Mouse (Mus musculus) CH12.LX (cell line): Measurements from ENCODE around the gene Naa38. TPM values are rescaled to one million over a fixed set of nuclear protein-coding genes. Genes with fewer than 3 reads are reported as not detected.

Source experiments
- DNase-seq: peaks from one replicate; pipeline ENCODE4 v3.0.0-alpha.2; 2013; ENCODE audit errors: extremely low read depth
- H3K27ac ChIP-seq: 2 replicates; pipeline ENCODE4 v1.5.1; 2012; ENCODE audit warnings: low read depth, mild to moderate bottlenecking, control low read depth, moderate library complexity; ENCODE audit not compliant: insufficient read depth
- H3K27me3 ChIP-seq: replicated peaks from 2 replicates; pipeline ENCODE3; 2012; ENCODE audit warnings: inconsistent platforms
- H3K36me3 ChIP-seq, 2 experiments: replicated peaks in 1 of 2; 2 replicates each; pipeline versions ENCODE3 to v1.6.1; 2012; ENCODE audit warnings: inconsistent platforms in 1 of 2, low read length in 1 of 2, mild to moderate bottlenecking in 1 of 2, mixed read lengths in 1 of 2, moderate library complexity in 1 of 2; ENCODE audit not compliant: control insufficient read depth in 1 of 2, insufficient read depth in 1 of 2
- H3K4me1 ChIP-seq, 2 experiments: 2 replicates each; pipeline ENCODE4 v1.6.1; 2012; ENCODE audit warnings: inconsistent platforms in 1 of 2, moderate library complexity in 1 of 2; ENCODE audit not compliant: insufficient read depth in 2 of 2, control insufficient read depth in 1 of 2
- H3K4me2 ChIP-seq: 2 replicates; pipeline ENCODE4 v1.6.1; 2012; ENCODE audit warnings: low read depth, mild to moderate bottlenecking, control low read depth; ENCODE audit not compliant: poor library complexity, insufficient read depth, severe bottlenecking
- H3K4me3 ChIP-seq, 3 experiments: fragments of 150-350 bp in 1 of 3; sonication (generic) in 1 of 3; replicated peaks in 1 of 3; 2 replicates each; pipeline versions ENCODE3 to v1.5.1; 2011 to 2012; ENCODE audit warnings: low read depth in 2 of 3, low read length in 2 of 3, mild to moderate bottlenecking in 2 of 3, moderate library complexity in 2 of 3, control low read depth in 1 of 3, improper control_type of control experiment in 1 of 3, inconsistent platforms in 1 of 3, mixed read lengths in 1 of 3; ENCODE audit not compliant: poor library complexity in 1 of 3
- H3K79me2 ChIP-seq: replicated peaks from 2 replicates; pipeline ENCODE4 v1.6.1; 2012; ENCODE audit warnings: mild to moderate bottlenecking, moderate library complexity; ENCODE audit not compliant: control insufficient read depth, poor library complexity, insufficient read depth, severe bottlenecking; ENCODE audit errors: extremely low read depth
- H3K9ac ChIP-seq: 2 replicates; pipeline ENCODE4 v1.6.1; 2012; ENCODE audit warnings: low read depth, mild to moderate bottlenecking, control low read depth, moderate library complexity; ENCODE audit not compliant: insufficient read depth
- H3K9me3 ChIP-seq: replicated peaks from 2 replicates; pipeline ENCODE3; 2012; ENCODE audit warnings: low read length, inconsistent platforms, mixed read lengths
- BHLHE40 ChIP-seq: IDR thresholded peaks from 2 replicates; pipeline ENCODE4 v1.6.1; 2011; ENCODE audit warnings: mild to moderate bottlenecking, low read depth, low read length, improper control_type of control experiment
- CHD2 ChIP-seq: IDR thresholded peaks from 2 replicates; pipeline ENCODE4 v1.6.1; 2011; ENCODE audit warnings: low read length, improper control_type of control experiment
- CTCF ChIP-seq, 2 experiments: IDR thresholded peaks in 1 of 2; conservative IDR thresholded peaks in 1 of 2; 2 replicates each; pipeline ENCODE4 v1.5.1; 2011 to 2012; ENCODE audit warnings: low read depth in 2 of 2, low read length in 2 of 2, improper control_type of control experiment in 1 of 2, inconsistent platforms in 1 of 2, mild to moderate bottlenecking in 1 of 2, moderate library complexity in 1 of 2
- ELF1 ChIP-seq: IDR thresholded peaks from 2 replicates; pipeline ENCODE4 v1.6.1; 2014; ENCODE audit warnings: low read depth, mild to moderate bottlenecking, inconsistent platforms, low read length, improper control_type of control experiment
- EP300 ChIP-seq: IDR thresholded peaks from 2 replicates; pipeline ENCODE4 v1.6.1; 2011; ENCODE audit warnings: low read length, improper control_type of control experiment
- GABPA ChIP-seq: IDR thresholded peaks from 2 replicates; pipeline ENCODE4 v1.6.1; 2012; ENCODE audit warnings: low read depth, low read length, improper control_type of control experiment, inconsistent platforms; ENCODE audit not compliant: insufficient replicate concordance
- JUN ChIP-seq: IDR thresholded peaks from 2 replicates; pipeline ENCODE4 v1.6.1; 2011; ENCODE audit warnings: low read depth, mild to moderate bottlenecking, low read length, improper control_type of control experiment, moderate library complexity; ENCODE audit not compliant: insufficient read depth
- KAT2A ChIP-seq: IDR thresholded peaks from 2 replicates; pipeline ENCODE4 v1.6.1; 2012; ENCODE audit warnings: low read length, improper control_type of control experiment, inconsistent platforms; ENCODE audit not compliant: insufficient replicate concordance
- MAZ ChIP-seq: IDR thresholded peaks from 2 replicates; pipeline ENCODE4 v1.6.1; 2012; ENCODE audit warnings: low read depth, mild to moderate bottlenecking, inconsistent platforms, low read length, improper control_type of control experiment, moderate library complexity
- MYC ChIP-seq: IDR thresholded peaks from 2 replicates; pipeline ENCODE4 v1.6.1; 2011; ENCODE audit warnings: low read depth, mild to moderate bottlenecking, improper control_type of control experiment, low read length
- NELFE ChIP-seq: IDR thresholded peaks from 2 replicates; pipeline ENCODE4 v1.6.1; 2011; ENCODE audit warnings: low read depth, low read length, improper control_type of control experiment
- NRF1 ChIP-seq: IDR thresholded peaks from 2 replicates; pipeline ENCODE4 v1.6.1; 2014; ENCODE audit warnings: low read depth, mild to moderate bottlenecking, inconsistent platforms, low read length, improper control_type of control experiment, moderate library complexity
- PAX5 ChIP-seq: IDR thresholded peaks from 2 replicates; pipeline ENCODE4 v1.6.1; 2012; ENCODE audit warnings: low read length, inconsistent platforms, mixed read lengths
- RAD21 ChIP-seq: IDR thresholded peaks from 2 replicates; pipeline ENCODE4 v1.6.1; 2011; ENCODE audit warnings: low read depth, mild to moderate bottlenecking, low read length, improper control_type of control experiment, moderate library complexity
- SIN3A ChIP-seq: IDR thresholded peaks from 2 replicates; pipeline ENCODE4 v1.6.1; 2012; ENCODE audit warnings: low read length, improper control_type of control experiment, inconsistent platforms
- SMC3 ChIP-seq: IDR thresholded peaks from 2 replicates; pipeline ENCODE4 v1.6.1; 2011; ENCODE audit warnings: low read depth, low read length, improper control_type of control experiment
- TBP ChIP-seq: conservative IDR thresholded peaks from 2 replicates; pipeline ENCODE4 v1.6.1; 2011; ENCODE audit warnings: low read depth, low read length, improper control_type of control experiment
- UBTF ChIP-seq: IDR thresholded peaks from 2 replicates; pipeline ENCODE4 v1.6.1; 2012; ENCODE audit warnings: low read depth, mild to moderate bottlenecking, inconsistent platforms, low read length, improper control_type of control experiment, moderate library complexity
- ZC3H11A ChIP-seq: IDR thresholded peaks from 2 replicates; pipeline ENCODE4 v1.6.1; 2012; ENCODE audit warnings: low read depth, mild to moderate bottlenecking, inconsistent platforms, low read length, improper control_type of control experiment
- ZKSCAN1 ChIP-seq: IDR thresholded peaks from 2 replicates; pipeline ENCODE4 v1.6.1; 2012; ENCODE audit warnings: low read depth, inconsistent platforms, low read length, improper control_type of control experiment, borderline replicate concordance
- ZNF384 ChIP-seq: IDR thresholded peaks from 2 replicates; pipeline ENCODE4 v1.6.1; 2012; ENCODE audit warnings: low read depth, low read length, improper control_type of control experiment, inconsistent platforms
- dilution Hi-C: fragments of 300-500 bp; cut with MboI; formaldehyde crosslinking; loops from 2 replicates; pipeline ENCODE4 v1.14.3; 2020; ENCODE audit warnings: low sequenced_read_pairs; ENCODE audit not compliant: extremely low pct_unique_long_range_greater_than_20kb, extremely low pct_ligation_motif_present
- in situ Hi-C: fragments of 300-500 bp; cut with MboI; formaldehyde crosslinking; loops from 3 replicates; pipeline ENCODE4 v1.14.3; 2019; ENCODE audit warnings: low sequenced_read_pairs, low pct_ligation_motif_present, low pct_unique_long_range_greater_than_20kb, mixed read lengths
- polyA plus RNA-seq: library from polyadenylated mRNA; unstranded; fragments of >175 nt; gene quantifications from 2 replicates; pipeline ENCODE4 v1.2.1, GENCODE M21; 2012; ENCODE audit warnings: low read depth; ENCODE audit not compliant: insufficient read length
- total RNA-seq, 2 experiments: library from RNA; depleted of rRNA; stranded (reverse); fragments of 300-350 nt in 1 of 2; fragments of >200 nt in 1 of 2; gene quantifications; 2 replicates each; pipeline ENCODE4 v1.2.3; 2012 to 2014

The Naa38 gene
- total and polyA plus RNA-seq, 3 experiments, result 153 to 201 (median 193) TPM

DNA sequence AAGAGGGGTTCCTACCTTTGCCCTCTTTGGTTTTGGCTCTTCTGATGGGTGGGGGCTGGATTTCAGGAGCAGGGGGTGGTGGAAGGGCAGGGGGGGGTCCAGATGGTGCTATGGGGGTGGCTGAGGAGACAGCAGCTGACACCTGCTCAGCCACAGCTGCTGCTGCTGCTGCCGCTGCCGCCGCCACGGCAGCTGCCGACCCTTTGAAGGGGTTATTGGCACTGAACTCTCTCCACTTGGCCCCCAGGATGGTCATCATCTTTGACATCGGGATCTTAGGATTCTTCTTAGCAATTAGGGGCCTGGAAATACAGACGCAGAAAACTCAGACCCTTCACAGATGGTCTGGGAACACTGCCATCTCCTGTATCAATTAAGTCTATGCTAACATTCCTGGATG, 33.3 kb upstream of the Naa38 start:
- Histone ChIP-seq H3K27ac (no peak overlapping the region), H3K4me3 (no peak overlapping the region), H3K9ac (no peak overlapping the region), H3K4me1 (peaks cover 3 to 25% of the 10 kb centered on the region in 2 experiments; a peak in 3 of 4 replicates), H3K9me3 (no peaks in the 10 kb centered on the region), H3K27me3 (no peaks in the 10 kb centered on the region), H3K79me2 (no peaks in the 10 kb centered on the region), H3K36me3 (peaks cover 50 to 80% of the 10 kb centered on the region in 2 experiments), H3K4me2 (no peak overlapping the region)
- DNase-seq, result no peak
- TF ChIP-seq NRF1 (no peak), GABPA (no peak), ZNF384 (no peak), MAZ (no peak), PAX5 (no peak), BHLHE40 (no peak), MYC (no peak), CHD2 (no peak), JUN (no peak), NELFE (no peak), KAT2A (no peak), UBTF (no peak), SIN3A (no peak), TBP (no peak), CTCF (conservative IDR thresholded peaks at IDR 0.05 in 1 of 2, IDR thresholded peaks at IDR 0.05 in 1 of 2; ENCODE audit: low read depth in 2 of 2, low read length in 2 of 2) (no peak), ELF1 (no peak), EP300 (no peak), ZKSCAN1 (no peak), SMC3 (no peak), ZC3H11A (no peak)
- in situ Hi-C loops (no loop called here), dilution Hi-C loops (no loop called here)

GRCm38 (mm10) chr11:69362479-69362878, 32.8 kb upstream of the Naa38 start:
- DNase-seq, result no peak
- Histone ChIP-seq H3K4me3 (no peak overlapping the region), H3K79me2 (no peaks in the 10 kb centered on the region), H3K27me3 (no peaks in the 10 kb centered on the region), H3K9ac (no peak overlapping the region), H3K4me1 (peaks cover 3 to 25% of the 10 kb centered on the region in 2 experiments; a peak in 3 of 4 replicates), H3K36me3 (peaks cover 46 to 75% of the 10 kb centered on the region in 2 experiments), H3K27ac (no peak overlapping the region), H3K9me3 (no peaks in the 10 kb centered on the region), H3K4me2 (no peak overlapping the region)
- TF ChIP-seq SMC3 (peak; percentile 38), CTCF (conservative IDR thresholded peaks at IDR 0.05 in 1 of 2, IDR thresholded peaks at IDR 0.05 in 1 of 2; ENCODE audit: low read depth in 2 of 2, low read length in 2 of 2) (peak in 1 of 2 experiments; percentile 47; a peak in 2 of 4 replicates), SIN3A (no peak), RAD21 (peak; percentile 35)
- in situ Hi-C loops, result no loop called here
- dilution Hi-C loops, result no loop called here
